Mouse (Mus musculus) retina, postnatal 7 days (tissue): ENCODE results near the gene Zscan26.
A peak's percentile ranks its signal among the peaks of the same experiment; 100 is the strongest.
"Not testable (repeated sequence)": the region's sequence is repeated elsewhere in the genome, so short reads cannot be mapped to it uniquely, and the experiment has no call there.

Experiments used
- DNase-seq: peaks from one replicate; pipeline ENCODE4 v3.0.0-alpha.2; 2012; ENCODE audit warnings: low read depth, low spot score

The Zscan26 gene

GRCm38 (mm10) chr13:21427631-21428030 is 25.9 kb downstream of the Zscan26 start:
- DNase-seq, result no peak

DNA sequence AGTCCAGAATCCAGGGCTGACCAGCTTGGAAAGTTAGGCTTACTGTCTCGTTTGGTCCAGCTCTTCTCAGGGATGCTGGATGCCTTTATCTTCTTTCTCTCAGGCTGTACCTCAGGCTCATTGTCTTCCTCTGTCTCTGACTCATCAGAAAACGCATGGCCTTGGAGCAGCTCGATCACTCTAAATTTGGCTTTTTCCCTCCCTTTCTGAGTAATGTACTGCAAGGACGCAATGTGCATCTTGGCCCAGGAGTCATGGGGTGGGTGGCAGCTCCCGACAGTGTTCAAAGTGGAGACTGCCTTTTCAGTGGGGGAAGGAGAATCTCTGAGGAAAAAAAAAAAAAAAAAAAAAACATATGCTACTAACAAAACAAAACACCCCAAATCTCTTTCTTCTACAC is 30.2 kb downstream of the Zscan26 start:
- no peak for DNase-seq

- DNase-seq, result no peak
These were observed 34.7 kb downstream of the Zscan26 start for GRCm38 (mm10) chr13:21418865-21419264.

DNA sequence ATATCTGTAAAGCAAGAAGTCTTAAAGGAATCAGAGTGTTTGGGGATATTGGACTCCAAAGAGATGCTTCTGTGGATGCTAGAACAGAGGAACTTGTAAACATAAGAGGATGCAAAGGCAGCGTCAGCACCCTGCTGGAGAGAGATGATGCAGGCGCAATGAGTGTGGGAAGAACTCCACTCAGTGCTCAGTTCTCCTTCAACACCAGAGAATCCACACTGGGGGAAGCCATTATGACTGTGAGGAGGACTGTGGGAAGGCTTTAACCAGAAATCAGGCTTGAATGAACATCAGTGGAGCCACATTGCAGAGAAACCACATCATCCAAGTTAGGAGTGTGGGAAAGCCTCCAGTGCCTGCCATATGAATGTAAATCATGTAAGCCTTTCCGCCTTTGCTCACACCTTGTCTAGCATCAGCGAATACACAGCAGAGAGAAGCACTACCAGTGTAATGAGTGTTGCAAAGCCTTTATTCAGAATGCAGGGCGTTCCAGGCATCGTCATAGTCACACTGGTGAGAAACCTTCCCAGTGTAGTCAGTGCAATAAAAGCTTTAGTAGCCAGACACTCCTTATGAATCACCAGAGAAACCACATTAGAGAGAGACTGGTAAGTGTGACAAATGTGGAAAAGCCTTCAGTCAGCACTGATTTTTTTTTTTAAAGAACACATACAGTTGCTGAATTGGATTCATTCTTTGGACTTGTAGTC is 36.1 kb downstream of the Zscan26 start:
- no peak for DNase-seq

DNA sequence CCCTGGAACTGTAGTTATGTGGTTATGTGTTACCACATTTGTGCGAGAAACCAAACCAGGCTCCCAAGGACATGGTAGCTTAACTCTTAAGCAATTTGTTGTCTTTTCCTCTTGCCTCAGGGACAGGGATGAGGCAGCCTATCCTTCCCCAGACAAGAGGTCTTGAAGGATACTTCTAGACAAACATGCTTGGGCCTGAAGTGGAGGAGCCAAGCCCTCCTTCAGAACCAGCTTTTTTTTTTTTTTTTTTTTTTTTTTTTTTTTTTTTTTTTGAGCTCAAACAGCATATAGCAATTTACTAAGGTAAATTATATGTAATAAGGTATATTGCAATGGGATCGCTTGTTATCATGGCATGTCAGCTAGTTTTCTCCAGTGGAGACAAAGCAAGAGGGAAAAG is 37.8 kb downstream of the Zscan26 start:
- DNase-seq, result no peak

GRCm38 (mm10) chr13:21415266-21415665 is 38.3 kb downstream of the Zscan26 start:
- no peak for DNase-seq

DNA sequence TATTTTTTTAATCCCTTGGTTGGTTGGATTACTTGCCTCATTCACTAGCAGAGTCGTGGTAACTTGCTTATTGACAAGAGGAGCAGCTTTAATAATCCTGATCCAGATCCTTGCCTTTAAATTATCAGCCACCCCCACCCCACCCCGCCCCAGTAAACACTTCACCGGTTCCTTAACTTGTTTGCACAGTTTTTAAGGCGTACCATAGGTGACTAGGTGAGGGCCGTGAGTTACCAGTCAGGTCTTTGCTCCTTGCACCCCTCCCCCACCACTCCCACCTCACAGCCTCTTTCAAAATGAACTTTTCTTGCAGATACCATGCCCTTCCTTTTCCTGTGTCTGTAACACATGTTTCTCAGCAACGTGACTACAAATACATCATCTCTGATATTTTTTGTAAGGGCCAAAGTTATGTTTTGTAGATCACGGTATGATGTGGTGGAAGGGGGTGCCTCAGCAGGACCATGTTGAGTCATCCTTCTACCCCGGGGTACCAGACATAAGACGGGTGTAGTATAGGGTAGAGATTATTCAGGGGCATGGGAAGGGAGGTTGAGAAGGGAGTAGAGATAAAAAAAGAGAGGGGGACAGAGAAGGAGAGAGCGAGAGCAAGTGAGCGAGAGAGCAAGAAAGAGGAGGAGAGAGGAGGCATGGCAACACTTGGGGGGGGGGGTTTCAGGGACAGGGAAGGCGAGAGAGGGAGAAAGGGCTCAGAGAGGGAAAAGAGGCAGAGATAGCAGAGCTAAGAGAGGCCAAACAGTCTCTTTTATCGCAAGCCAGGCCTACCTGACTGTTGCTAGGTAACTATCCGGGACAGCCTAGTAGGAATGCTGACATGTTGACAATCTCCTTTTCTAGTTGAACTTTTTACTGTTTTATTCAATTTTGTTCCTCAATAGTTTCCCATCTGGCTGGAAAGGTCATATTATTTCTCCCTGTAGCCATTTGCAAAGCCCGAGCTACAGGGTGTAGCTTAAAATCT is 39.0 kb downstream of the Zscan26 start:
- no peak for DNase-seq

DNA sequence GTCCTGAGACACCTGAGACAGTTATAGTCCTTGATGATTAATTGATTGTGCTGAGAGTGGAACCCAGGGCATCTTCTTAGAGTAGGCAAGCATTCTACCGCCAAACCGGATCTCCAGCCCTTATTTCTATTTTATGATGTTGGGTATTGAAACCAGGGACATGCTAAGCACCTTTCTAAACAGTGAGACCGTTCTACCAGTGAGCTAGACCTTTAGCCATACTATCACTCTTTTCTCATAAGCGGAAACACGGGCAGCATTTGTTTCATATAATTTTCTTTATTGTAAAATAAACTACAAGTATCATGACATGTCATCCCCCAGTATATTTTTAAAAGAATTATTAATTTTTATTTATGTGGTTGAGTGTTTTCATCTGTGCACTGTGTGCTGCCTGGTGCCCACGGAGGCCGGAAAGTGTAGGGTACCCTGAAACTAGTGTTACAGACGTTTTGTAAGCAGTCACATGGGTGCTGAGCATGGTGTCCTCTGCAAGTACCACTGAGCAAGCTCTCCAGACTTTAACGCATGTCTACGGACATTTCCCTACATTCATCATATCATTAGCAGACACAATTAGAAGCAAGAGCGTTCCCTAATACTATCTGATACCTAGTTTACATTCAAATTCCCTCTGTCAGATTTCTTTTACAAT is 44.6 kb downstream of the Zscan26 start:
- DNase-seq, result no peak

GRCm38 (mm10) chr13:21407969-21408804 is 45.3 kb downstream of the Zscan26 start:
- peak; percentile 83 for DNase-seq

DNA sequence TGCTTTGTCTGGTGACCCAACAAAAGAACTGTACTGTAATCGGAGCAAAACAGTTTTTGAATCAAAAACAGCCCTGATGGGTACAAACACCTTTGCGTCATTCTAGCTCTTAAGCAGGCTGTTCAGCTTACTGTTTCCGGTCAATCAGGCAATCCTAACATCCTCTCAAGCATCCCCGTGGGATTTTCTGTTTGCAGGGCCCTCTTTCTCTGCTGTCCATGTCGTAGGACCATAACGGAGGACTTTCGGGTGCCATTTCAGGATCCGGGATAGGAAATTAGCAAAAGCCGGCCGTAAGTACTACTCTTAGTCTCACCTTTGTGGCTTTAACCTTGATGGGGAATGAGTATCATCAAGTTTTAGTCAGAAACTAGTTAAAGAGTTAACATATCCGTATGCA is 46.2 kb downstream of the Zscan26 start:
- no peak for DNase-seq

GRCm38 (mm10) chr13:21402848-21403247 is 50.7 kb downstream of the Zscan26 start:
- no peak for DNase-seq

DNA sequence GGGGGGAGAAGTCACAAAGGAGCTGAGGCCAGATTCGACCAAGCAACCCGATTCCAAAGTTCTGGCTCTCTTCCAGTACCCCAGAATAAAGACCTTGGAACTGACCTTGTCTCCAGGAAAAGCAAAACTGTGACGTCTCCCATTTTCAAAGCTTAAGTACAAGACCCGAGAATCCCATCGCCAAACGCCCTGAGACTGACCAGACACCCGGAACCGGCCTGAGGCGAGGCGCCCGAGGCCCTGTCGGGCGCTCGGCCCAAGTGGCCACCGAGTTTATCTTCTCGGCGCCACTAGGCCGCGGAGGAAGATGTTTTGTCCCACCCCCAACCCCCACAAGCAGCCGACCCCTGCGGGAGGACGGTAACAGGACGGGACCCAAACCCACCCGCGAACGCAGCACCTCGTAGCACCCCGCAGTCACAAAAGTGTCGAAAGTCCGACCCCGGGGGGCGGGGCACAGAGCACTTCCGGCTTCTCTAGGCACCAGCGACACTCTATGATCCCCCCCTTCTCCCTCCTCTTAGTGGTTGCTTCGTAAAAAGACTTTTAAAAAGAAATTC is 51.2 kb downstream of the Zscan26 start, which contains the start of gene Zkscan3:
Gene Zkscan3 (minus strand): TSS at position 469 of the 560 bp plus-strand sequence.
- peak; percentile 76 for DNase-seq

DNA sequence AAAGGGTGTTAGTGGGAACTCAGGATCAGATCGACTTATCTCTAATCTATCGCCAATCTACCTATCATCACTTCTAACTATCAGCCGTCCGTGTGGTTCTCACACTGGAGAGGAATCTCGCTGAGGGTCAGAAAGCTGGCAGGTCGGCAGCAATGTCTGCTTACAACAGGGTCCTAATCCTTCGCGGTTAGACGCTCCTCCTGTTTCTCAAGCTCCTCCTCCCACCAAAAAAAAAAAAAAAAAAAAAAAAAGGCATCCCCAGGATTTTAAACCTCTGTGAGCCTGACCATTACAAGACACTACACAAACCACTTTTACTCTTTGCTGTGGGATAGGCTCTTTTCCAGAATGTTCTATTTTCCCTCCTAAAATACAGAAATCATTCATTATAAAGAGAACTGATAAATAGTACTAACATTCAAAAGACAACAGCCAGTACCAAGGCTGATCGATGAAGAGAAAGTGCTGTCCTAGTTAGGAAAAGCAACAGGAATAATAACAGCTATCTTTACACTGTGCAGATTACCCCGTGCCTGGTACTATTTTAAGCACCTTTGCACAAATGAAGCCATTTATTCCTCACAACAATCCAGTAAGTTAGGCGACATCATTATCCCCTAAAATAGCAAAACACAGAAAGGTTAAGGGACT is 51.8 kb downstream of the Zscan26 start:
- no peak for DNase-seq

DNA sequence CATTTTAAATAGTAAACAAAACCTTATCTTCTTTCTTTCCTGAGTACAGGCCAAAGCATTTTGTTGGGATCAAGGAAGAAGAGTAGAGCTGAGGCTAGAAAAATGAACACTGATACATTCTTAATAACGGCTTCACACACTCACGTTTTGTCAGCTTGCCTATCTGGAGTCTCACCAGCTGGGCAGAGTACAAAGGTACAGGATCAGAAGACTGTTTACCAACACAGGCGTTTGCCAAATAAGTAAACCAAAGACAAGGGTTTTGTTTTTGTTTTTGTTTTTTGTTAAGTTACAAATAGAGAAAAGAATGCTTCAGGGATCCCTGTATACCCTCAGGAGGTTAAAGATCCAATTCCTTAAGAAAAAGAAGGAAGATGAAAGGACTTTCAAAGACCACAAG is 52.4 kb downstream of the Zscan26 start:
- DNase-seq, result no peak

GRCm38 (mm10) chr13:21397486-21397885 is 56.0 kb downstream of the Zscan26 start:
- no peak for DNase-seq

DNA sequence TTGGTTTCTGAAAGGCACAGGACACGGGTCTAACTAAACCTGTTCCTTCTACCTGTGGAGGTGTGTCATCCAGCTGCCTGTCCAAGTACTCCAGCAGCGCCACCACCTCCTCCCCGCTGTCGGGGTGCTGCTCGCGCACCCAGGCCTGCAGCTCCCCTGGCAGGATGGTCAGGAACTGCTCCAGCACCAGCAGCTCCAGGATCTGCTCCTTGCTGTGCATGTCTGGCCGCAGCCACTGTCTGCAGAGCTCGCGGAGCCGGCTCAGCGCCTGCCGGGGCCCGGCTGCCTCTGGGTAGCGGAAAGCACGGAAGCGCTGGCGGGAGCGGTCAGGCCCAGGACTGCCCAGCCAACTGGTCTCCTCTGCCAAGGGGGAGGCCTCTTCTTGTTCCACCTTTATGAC is 57.5 kb downstream of the Zscan26 start:
- DNase-seq, result not testable (repeated sequence)

- DNase-seq, result no peak
These were observed 57.9 kb downstream of the Zscan26 start for GRCm38 (mm10) chr13:21395623-21396022.

DNA sequence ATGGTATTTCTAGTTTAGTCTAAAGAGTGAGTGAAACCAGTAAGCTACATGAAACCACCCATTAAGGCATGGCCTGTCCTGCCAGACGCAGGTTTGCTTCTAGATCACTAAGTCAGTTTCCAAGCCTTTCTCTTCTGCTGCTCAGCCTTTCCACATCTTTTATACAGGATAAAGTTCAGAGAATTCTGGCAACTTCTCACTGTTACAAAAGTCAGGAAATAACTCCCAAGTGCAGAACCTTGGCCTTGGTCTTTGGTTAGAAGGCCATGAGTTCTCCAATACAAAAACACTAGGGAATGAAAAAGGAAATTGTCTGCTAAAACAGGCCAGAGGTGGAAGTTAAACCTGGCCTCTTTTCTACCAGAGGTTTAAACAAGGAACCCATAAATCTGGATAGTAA is 58.3 kb downstream of the Zscan26 start:
- no peak for DNase-seq
